Mouse (Mus musculus): ENCODE results near the gene Atp13a4. TPM values are rescaled to one million over a fixed set of nuclear protein-coding genes. Genes with fewer than 3 reads are reported as not detected.

Atp13a4 gene
- polyA plus RNA-seq, 1 experiment from 2014 or later: not detected

Other genes with a start within 250 kb of the Atp13a4 start
- 0.04 TPM in 1 of 2 replicates, not detected in the other for gene Atp13a5, start 166.1 kb downstream of the Atp13a4 start, polyA plus RNA-seq (2016; fragmentation: Nextera tagmentation; extraction: Ambion mirVana)
- gene Opa1, start 34.5 kb upstream of the Atp13a4 start, polyA plus RNA-seq (2016; fragmentation: Nextera tagmentation; extraction: Ambion mirVana): 43.1 and 44.0 TPM in 2 replicates

All from embryonic facial prominence, embryonic 10.5 days (tissue).